Mouse (Mus musculus) thymus, adult 2 months (tissue): ENCODE results near the gene Fosl1.

Source experiments
- CTCF ChIP-seq: fragments of 200-500 bp; IDR thresholded peaks from 2 replicates; pipeline ENCODE4 v1.5.1; 2012; ENCODE audit warnings: mild to moderate bottlenecking, control low read depth, low read length, moderate library complexity, borderline replicate concordance; ENCODE audit not compliant: control insufficient read depth, poor library complexity, insufficient read depth; ENCODE audit errors: extremely low read depth
- POLR2A ChIP-seq: fragments of 200-500 bp; IDR thresholded peaks from 2 replicates; pipeline ENCODE4 v1.6.1; 2012; ENCODE audit warnings: mild to moderate bottlenecking, low read length, control low read depth, moderate library complexity; ENCODE audit not compliant: control insufficient read depth, poor library complexity, insufficient read depth; ENCODE audit errors: extremely low read depth

DNA sequence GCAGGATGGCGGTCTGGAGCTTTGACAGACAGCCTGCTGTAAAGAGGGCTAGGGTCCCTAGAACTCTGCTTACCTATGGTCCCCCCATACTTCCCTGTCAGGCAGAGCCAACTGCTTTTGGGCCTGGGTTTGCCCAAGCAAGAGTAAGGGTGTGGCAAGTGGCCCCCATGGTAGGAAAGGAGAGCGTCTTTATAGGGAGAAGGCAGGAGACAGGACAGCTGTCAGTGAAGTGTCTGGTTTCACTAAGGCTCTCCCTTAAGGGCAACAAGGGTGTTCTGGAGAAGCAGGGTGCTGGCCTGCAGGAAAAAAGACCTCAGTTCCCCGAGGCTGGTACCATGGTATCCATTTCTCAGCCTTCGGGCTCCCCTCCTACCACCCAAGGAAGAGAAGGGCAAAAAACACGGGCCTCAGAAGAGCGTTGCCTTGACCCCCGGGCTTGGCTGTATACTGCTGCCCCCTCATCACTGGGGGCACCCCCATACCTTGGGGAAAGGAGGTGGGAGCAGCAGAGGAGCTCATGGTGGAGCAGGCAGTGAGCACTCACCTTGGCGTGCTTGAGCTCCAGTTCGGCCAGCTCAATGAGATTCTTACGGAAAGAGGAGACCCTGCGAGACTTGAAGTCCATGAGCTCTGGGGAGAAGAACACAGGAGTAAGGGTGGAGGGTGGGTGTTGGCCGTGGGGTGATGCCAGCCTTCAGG lies 48.2 kb downstream of the Fosl1 start:
- no peak for TF ChIP-seq CTCF
- no peak for TF ChIP-seq POLR2A
